Mouse (Mus musculus) thymus, postnatal 10 days (tissue): ENCODE data around the gene Nexn.
A peak's percentile ranks its signal among the peaks of the same experiment; 100 is the strongest.

Experiments
- DNase-seq, 2 experiments: peaks; one replicate each; pipeline ENCODE4 v3.0.0; 2021; ENCODE audit warnings: low spot score in 2 of 2

Nexn gene

GRCm38 (mm10) chr3:152235805-152236204 is 30.3 kb downstream of the Nexn start:
- no peak for DNase-seq

DNA sequence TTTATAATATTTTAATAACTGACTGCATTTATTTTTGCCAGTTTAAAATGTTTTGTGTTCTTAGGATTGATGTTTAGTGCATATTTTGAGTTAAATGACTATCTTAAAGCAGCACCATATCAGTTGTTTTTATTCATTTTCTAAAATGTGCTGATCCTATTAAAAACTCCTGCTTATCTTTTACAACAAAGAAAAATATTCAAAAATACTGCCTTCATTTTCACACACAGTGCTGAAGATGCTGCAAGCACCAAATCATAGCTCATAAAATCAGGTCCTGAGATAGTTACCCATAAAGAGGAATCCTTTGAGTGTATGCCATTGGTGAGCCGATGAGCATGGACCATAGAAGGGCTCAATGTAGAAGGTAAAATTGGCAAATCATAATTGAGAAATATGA is 30.9 kb downstream of the Nexn start:
- no peak for DNase-seq

DNA sequence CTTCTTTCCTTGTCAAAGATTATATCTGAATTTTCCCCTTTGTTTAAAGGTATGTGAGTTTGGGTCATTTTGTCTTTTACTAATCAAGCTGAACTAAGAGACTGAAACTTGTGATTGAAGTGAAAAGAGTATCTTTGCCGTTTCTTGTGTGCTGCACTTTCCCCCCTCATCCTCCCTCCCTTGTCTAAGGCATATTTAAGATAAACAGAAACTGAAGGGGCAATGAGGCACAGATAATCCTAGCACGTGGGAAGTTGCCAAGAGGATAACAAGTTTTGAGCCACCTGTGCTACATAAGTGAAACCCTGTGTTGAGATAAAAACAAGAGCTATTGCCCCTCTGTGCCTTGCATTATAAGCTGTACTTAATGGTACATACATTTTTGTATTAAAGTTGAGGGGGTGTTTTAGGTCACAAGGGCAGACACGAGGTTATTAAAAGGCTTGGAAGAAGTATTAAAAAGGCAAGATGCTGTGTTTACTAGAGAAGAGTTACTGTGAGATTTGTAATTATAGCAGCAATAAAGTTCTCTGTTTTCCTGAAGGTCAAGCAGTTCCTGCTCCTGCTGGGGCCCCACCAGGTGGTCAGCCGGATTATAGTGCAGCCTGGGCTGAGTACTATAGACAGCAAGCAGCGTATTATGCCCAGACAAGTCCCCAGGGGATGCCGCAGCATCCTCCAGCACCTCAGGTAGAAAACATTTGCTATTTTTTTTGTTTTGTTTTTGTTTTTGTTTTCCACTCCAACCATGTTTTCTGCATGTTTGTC is 34.6 kb downstream of the Nexn start:
- no peak for DNase-seq

DNA sequence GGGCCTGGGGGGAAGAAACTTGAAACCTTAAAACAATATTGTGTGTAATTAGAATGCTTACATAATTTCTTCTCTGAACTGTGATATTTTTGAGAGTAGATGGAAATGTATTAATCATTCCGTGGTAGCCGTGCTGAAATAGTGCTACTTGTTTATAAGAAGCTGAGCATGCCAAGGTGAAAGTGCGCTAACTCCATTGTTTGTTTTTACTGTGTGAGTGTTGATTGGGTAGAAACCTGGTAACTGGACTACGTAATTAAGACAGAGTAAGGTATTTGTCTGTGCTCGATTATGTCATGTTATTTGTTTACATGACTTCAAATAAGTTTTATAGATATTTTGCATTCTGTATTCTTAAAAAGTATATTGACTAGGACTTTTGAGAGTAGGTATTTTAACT is 36.9 kb downstream of the Nexn start:
- no peak for DNase-seq

GRCm38 (mm10) chr3:152228843-152229242 is 37.3 kb downstream of the Nexn start:
- no peak for DNase-seq

DNA sequence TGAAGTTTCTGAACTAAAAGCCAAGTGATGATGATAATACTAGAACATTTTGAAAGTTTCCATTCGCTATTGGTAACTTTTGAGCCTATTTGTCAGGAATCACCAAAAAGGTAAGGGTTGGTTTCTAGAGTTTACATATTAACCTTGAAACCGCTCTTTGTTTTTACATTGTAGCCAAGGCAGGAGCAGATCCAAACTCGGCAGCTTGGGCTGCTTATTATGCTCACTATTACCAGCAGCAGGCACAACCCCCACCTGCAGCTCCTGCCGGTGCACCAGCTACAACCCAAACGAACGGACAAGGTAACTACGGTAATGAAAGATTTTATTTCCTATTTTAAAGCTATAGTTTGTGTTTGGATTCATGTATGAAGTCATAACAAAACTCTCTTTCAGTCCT is 40.2 kb downstream of the Nexn start:
- DNase-seq: no peak

GRCm38 (mm10) chr3:152224918-152225317 is 41.2 kb downstream of the Nexn start:
- no peak for DNase-seq

- no peak for DNase-seq
These were observed 52.7 kb downstream of the Nexn start for GRCm38 (mm10) chr3:152213416-152213815.

DNA sequence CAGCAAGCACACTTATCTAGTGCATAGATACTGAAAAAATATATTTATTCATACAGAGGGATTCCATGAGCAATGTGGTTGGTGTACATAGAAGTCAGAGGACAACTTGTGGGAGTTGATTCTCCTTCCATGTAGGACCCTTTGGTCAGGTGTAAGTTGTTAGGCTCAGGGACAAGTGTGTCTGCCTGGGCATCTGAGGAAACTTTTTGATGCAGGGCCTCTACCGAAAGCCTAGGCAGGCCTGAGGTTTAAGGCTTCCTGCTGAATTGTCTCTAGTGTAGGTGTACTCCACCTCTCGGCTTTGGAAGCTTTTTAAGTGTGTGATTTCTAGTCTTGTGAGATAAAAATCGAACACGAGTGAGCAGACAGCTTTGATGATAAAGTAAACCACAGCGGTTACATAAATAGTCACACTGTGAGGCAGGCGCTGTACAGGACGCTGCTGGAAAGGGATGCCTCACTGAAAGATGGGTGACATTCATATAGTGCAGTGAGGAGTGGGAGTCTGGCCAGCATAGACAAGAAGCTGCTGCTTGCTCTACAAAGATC is 54.3 kb downstream of the Nexn start:
- peak; percentile 41 to 46 for DNase-seq

DNA sequence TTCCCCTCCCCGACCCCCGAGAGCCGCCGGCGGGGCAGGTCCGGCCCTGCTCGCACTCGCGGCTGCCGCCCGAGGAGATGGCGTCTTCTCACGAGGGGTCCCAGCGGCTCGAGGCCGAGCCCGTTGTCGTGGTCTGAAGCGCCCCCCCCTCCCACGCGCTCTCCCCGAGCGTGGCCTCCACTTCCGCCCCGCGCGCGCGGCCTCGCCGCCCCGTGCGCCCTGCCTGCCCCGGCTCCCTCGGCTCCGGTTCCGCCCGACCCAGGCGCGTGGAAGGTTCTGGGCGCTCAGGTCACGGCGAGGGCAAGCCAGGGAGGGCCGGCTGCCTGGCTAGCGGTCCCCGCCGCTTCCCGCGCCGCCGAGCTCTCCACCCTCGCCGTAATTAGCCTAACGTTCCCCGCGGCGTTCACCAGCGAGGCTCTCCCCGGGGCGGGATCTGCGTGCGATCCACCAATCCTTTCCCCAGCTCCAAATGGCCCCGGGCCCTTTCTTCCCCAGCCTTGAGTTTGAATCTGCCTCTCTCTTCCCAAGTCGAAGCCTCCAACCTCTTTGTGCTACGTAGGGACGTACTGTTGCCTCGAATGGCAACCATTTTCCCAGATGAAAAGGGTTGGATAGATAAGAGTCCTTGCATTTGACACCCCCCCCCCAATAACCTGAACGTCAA is 55.3 kb downstream of the Nexn start:
- DNase-seq: peak; percentile 71 to 77

GRCm38 (mm10) chr3:152209967-152210634 is 56.0 kb downstream of the Nexn start, which contains the start of the genes Dnajb4 and Fubp1:
Dnajb4 (minus strand) TSS chr3:152210302.
Fubp1 (plus strand) TSS chr3:152210422.
- DNase-seq: peak; percentile 100

GRCm38 (mm10) chr3:152209177-152209966 is 56.8 kb downstream of the Nexn start:
- no peak for DNase-seq

- DNase-seq: no peak
These were observed 57.9 kb downstream of the Nexn start for GRCm38 (mm10) chr3:152208096-152208885.

- DNase-seq: no peak
These were observed 59.0 kb downstream of the Nexn start for GRCm38 (mm10) chr3:152207156-152207555.

DNA sequence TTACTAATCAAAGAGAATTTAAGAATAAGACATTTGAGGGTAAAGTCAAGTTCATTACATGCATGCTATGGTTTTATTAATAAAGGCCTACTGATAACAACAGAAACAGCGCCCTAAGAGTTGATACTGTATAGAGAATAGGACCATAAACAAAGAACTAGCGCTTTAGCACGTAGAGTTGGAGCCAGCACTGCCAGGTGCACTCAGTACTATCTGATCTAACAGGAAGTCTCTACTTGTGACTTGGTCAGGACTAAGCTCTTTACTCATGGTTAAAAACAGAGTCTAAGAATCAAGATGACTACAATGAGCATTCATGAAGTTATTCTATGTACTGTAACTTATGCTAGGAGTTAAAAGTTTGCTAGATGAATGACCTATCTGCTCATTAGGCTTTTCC is 61.6 kb downstream of the Nexn start:
- DNase-seq: peak; percentile 41 to 52

DNA sequence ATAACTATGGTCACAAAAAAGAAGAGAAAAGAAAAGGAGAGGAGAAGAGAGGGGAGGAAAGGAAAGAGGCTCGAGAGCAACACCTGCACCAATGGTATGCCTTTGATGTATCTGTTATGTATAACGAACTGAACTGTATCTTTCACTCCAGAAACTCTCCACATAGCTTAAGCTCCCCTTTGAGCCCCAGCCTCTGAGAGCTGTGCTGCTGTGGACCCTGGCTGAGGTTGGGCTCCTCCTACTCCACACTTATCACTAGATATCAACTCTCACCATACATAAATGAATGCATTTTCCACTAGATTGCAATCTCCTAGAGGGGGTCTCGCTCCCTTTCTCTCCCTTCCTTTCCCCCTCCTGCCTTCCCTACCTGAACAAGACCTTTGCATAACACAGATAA is 62.2 kb downstream of the Nexn start:
- DNase-seq: peak; percentile 66 to 78

DNA sequence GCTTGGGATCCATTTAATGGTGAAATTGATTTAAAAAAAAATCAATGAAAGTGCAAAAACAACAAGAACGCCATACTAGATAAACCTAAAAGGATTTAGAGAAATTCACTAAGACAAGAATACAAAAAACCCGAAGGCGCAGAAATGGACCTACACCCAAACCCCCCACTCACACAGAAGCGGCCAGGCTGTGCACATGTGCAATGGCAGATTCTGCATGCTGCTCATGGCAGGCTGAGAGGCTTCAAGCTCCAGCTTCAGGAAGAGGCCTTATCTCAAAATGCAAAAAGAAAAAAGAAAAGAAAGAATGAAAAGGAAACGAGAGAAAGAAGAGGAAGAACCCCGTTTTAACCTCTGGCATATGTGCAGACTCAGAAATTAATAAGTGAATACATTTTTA is 62.7 kb downstream of the Nexn start:
- peak; percentile 35 to 46 for DNase-seq

- DNase-seq: no peak
These were observed 63.2 kb downstream of the Nexn start for GRCm38 (mm10) chr3:152202942-152203341.

- DNase-seq: no peak
These were observed 64.5 kb downstream of the Nexn start for GRCm38 (mm10) chr3:152201651-152202050.

- no peak for DNase-seq
These were observed 65.0 kb downstream of the Nexn start for GRCm38 (mm10) chr3:152201181-152201580.

- no peak for DNase-seq
These were observed 67.0 kb downstream of the Nexn start for GRCm38 (mm10) chr3:152199125-152199524.
